Mouse (Mus musculus): ENCODE data around the gene Ccdc182. TPM values are rescaled to one million over a fixed set of nuclear protein-coding genes. Genes with fewer than 3 reads are reported as not detected.

Ccdc182 gene
- 0.34 and 0.61 TPM in 2 replicates for polyA plus RNA-seq (2012; rRNA removed)

- H3K4me1 ChIP-seq (ENCODE audit: control insufficient read depth, insufficient read depth, low read length), result peaks cover 14% of the 10 kb centered on the region; the same call in 1 of the 2 replicates
- DNase-seq, result peak; percentile 76
- H3K27ac ChIP-seq (ENCODE audit: insufficient read depth, low read depth, low read length), result no peak within 1 kb of the TSS
- no peak for TF ChIP-seq POLR2A (IDR thresholded peaks at IDR 0.05; ENCODE audit: low read depth, low read length)
- no peak for TF ChIP-seq CTCF (conservative IDR thresholded peaks at IDR 0.05; ENCODE audit: insufficient read depth, insufficient read length, low read depth, low read length)
- no peak within 1 kb of the TSS for H3K4me3 ChIP-seq (ENCODE audit: insufficient read depth, low read depth, low read length)
- no peaks in the 10 kb centered on the region for H3K27me3 ChIP-seq (replicated peaks; ENCODE audit: control insufficient read depth, insufficient read depth, low read length)
- no peaks in the 10 kb centered on the region for H3K36me3 ChIP-seq (ENCODE audit: control insufficient read depth, insufficient read depth, low read length)
- 39% methylated on average over 20 of the region's 20 CpGs for WGBS
Observed at GRCm38 (mm10) chr11:88293631-88294393, at the start of gene Ccdc182. Gene Ccdc182 (plus strand): TSS chr11:88294058.

- Histone ChIP-seq H3K27me3 (replicated peaks; ENCODE audit: control insufficient read depth, insufficient read depth, low read length) (no peaks in the 10 kb centered on the region), H3K27ac (ENCODE audit: insufficient read depth, low read depth, low read length) (no peak overlapping the region), H3K4me1 (ENCODE audit: control insufficient read depth, insufficient read depth, low read length) (no peaks in the 10 kb centered on the region), H3K36me3 (ENCODE audit: control insufficient read depth, insufficient read depth, low read length) (no peaks in the 10 kb centered on the region), H3K4me3 (ENCODE audit: insufficient read depth, low read depth, low read length) (no peak overlapping the region)
- WGBS, result 76% methylated on average over 14 of the region's 14 CpGs
- TF ChIP-seq CTCF (conservative IDR thresholded peaks at IDR 0.05; ENCODE audit: insufficient read depth, insufficient read length, low read depth, low read length) (no peak), POLR2A (IDR thresholded peaks at IDR 0.05; ENCODE audit: low read depth, low read length) (no peak)
- no peak for DNase-seq
Observed at GRCm38 (mm10) chr11:88245581-88246170, 48.2 kb upstream of the Ccdc182 start.

DNA sequence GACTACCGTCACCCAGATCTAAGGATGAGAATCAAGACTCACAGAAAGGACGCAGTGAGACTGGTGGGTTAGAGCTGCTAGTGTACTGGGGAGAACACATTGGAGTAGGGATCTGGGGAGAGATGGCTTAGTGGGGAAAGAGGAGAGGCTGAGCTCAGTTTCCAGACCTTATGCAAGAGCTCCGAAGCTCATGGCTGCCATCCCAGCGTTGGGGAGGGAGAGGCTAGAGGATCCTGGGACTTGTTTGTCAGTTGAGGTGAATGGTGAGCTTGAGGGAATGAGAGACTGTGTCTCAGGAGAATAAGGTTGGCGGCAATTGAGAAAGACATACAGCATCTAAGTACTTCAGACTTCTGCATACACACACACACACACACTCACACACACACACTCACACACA lies 45.2 kb upstream of the Ccdc182 start:
- 65% methylated on average over 5 of the region's 5 CpGs for WGBS
- H3K4me1 ChIP-seq (ENCODE audit: control insufficient read depth, insufficient read depth, low read length), result no peaks in the 10 kb centered on the region
- no peaks in the 10 kb centered on the region for H3K27me3 ChIP-seq (replicated peaks; ENCODE audit: control insufficient read depth, insufficient read depth, low read length)
- no peak for DNase-seq
- no peaks in the 10 kb centered on the region for H3K36me3 ChIP-seq (ENCODE audit: control insufficient read depth, insufficient read depth, low read length)
- H3K4me3 ChIP-seq (ENCODE audit: insufficient read depth, low read depth, low read length), result no peak overlapping the region
- no peak for TF ChIP-seq POLR2A (IDR thresholded peaks at IDR 0.05; ENCODE audit: low read depth, low read length)
- TF ChIP-seq CTCF (conservative IDR thresholded peaks at IDR 0.05; ENCODE audit: insufficient read depth, insufficient read length, low read depth, low read length), result no peak
- no peak overlapping the region for H3K27ac ChIP-seq (ENCODE audit: insufficient read depth, low read depth, low read length)

- 78% methylated on average over 3 of the region's 3 CpGs for WGBS
- DNase-seq, result no peak
- TF ChIP-seq POLR2A (IDR thresholded peaks at IDR 0.05; ENCODE audit: low read depth, low read length) (no peak), CTCF (conservative IDR thresholded peaks at IDR 0.05; ENCODE audit: insufficient read depth, insufficient read length, low read depth, low read length) (no peak)
- Histone ChIP-seq H3K4me3 (ENCODE audit: insufficient read depth, low read depth, low read length) (no peak overlapping the region), H3K4me1 (ENCODE audit: control insufficient read depth, insufficient read depth, low read length) (no peaks in the 10 kb centered on the region), H3K27me3 (replicated peaks; ENCODE audit: control insufficient read depth, insufficient read depth, low read length) (no peaks in the 10 kb centered on the region), H3K27ac (ENCODE audit: insufficient read depth, low read depth, low read length) (no peak overlapping the region), H3K36me3 (ENCODE audit: control insufficient read depth, insufficient read depth, low read length) (no peaks in the 10 kb centered on the region)
Observed at GRCm38 (mm10) chr11:88250568-88250967, 43.3 kb upstream of the Ccdc182 start.

DNA sequence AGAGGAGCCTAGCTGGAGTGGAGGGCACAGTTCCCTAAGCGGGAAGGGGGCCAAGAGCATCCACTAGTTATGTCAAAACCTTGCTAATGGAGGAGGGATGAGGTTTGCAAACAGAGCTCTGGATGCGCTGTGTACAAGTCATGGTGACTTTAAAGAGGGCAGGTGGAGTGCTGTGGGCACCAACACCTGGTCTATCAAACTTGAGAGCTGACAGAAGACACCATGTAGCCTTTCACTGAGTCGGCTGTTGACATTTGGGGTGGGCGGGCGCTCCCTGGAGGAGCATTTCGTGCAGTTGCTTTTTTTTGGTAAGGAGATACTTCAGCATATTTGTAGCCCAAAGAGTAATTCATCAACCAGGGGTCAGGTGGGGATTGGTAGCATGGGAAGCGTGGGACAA lies 42.6 kb upstream of the Ccdc182 start:
- Histone ChIP-seq H3K4me3 (ENCODE audit: insufficient read depth, low read depth, low read length) (no peak overlapping the region), H3K27ac (ENCODE audit: insufficient read depth, low read depth, low read length) (no peak overlapping the region), H3K4me1 (ENCODE audit: control insufficient read depth, insufficient read depth, low read length) (no peaks in the 10 kb centered on the region), H3K27me3 (replicated peaks; ENCODE audit: control insufficient read depth, insufficient read depth, low read length) (no peaks in the 10 kb centered on the region), H3K36me3 (ENCODE audit: control insufficient read depth, insufficient read depth, low read length) (no peaks in the 10 kb centered on the region)
- DNase-seq, result no peak
- no peak for TF ChIP-seq CTCF (conservative IDR thresholded peaks at IDR 0.05; ENCODE audit: insufficient read depth, insufficient read length, low read depth, low read length)
- TF ChIP-seq POLR2A (IDR thresholded peaks at IDR 0.05; ENCODE audit: low read depth, low read length), result no peak
- 61% methylated on average over 7 of the region's 7 CpGs for WGBS

DNA sequence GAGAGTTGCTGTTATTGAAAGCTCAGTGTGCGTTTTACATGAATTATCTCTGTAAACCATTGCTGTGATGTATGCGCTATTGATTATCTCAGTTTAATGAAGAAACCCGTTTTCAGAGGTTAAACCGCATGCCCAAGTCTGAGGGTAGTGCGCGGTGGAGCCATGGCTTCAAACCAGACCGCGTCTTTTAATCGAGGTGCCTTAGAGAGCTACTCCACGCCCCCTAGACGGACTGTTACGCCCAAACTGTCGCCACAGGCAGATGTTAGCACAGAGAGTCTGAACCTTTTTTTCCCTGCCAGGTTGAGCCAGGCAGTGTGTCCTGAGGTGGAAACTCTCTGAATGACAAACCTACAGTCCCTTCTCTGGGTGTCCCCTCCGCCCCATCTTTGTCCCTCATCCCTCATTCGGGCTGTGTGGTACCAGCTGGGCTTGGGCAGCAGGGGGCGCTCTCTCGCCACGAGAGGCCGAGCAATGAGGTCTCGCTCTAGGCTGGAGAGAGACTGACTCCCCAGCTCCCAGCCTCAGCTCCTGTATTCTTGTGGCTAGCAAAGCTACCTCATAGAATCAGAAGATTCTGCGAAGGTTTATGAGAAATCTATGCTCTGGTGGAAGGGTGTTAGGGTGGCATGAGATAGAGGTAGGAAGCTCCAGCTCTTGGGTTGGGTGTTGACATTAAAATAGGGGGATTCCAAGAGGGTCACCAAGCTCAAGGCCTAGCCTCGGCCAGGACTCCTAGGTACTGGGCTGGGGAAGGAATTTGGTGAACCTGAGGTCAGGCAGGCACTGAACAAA lies 41.7 kb upstream of the Ccdc182 start:
- no peak overlapping the region for H3K27ac ChIP-seq (ENCODE audit: insufficient read depth, low read depth, low read length)
- TF ChIP-seq POLR2A (IDR thresholded peaks at IDR 0.05; ENCODE audit: low read depth, low read length) (no peak), CTCF (conservative IDR thresholded peaks at IDR 0.05; ENCODE audit: insufficient read depth, insufficient read length, low read depth, low read length) (peak; percentile 96)
- no peaks in the 10 kb centered on the region for H3K36me3 ChIP-seq (ENCODE audit: control insufficient read depth, insufficient read depth, low read length)
- H3K4me1 ChIP-seq (ENCODE audit: control insufficient read depth, insufficient read depth, low read length), result no peaks in the 10 kb centered on the region
- H3K27me3 ChIP-seq (replicated peaks; ENCODE audit: control insufficient read depth, insufficient read depth, low read length), result no peaks in the 10 kb centered on the region
- peak; percentile 81 for DNase-seq
- no peak overlapping the region for H3K4me3 ChIP-seq (ENCODE audit: insufficient read depth, low read depth, low read length)
- WGBS, result 20% methylated on average over 22 of the region's 22 CpGs

Measured in kidney, adult 2 months (tissue).